Mouse (Mus musculus): ENCODE results near the gene Rreb1.
A peak's percentile ranks its signal among the peaks of the same experiment; 100 is the strongest.

Gene Rreb1

GRCm38 (mm10) chr13:37970887-37971530, 192.8 kb downstream of the Rreb1 start:
- no peak for DNase-seq (ENCODE audit: low read depth, low spot score)
- Histone ChIP-seq H3K27me3 (ENCODE audit: control insufficient read depth, insufficient read depth, low read length, poor library complexity, severe bottlenecking) (no peaks in the 10 kb centered on the region), H3K36me3 (ENCODE audit: control insufficient read depth, insufficient read depth, low read length, poor library complexity, severe bottlenecking) (no peaks in the 10 kb centered on the region)

- peaks cover 3% of the 10 kb centered on the region for H3K36me3 ChIP-seq (ENCODE audit: control insufficient read depth, insufficient read depth, low read length, poor library complexity, severe bottlenecking)
- no peak for DNase-seq (ENCODE audit: low read depth, low spot score)
- no peaks in the 10 kb centered on the region for H3K27me3 ChIP-seq (ENCODE audit: control insufficient read depth, insufficient read depth, low read length, poor library complexity, severe bottlenecking)
Measured at GRCm38 (mm10) chr13:37974036-37974435, 195.8 kb downstream of the Rreb1 start.

GRCm38 (mm10) chr13:37974731-37975130, 196.5 kb downstream of the Rreb1 start:
- no peak for DNase-seq (ENCODE audit: low read depth, low spot score)
- peaks cover 6% of the 10 kb centered on the region for H3K36me3 ChIP-seq (ENCODE audit: control insufficient read depth, insufficient read depth, low read length, poor library complexity, severe bottlenecking)
- no peaks in the 10 kb centered on the region for H3K27me3 ChIP-seq (ENCODE audit: control insufficient read depth, insufficient read depth, low read length, poor library complexity, severe bottlenecking)

- Histone ChIP-seq H3K36me3 (ENCODE audit: control insufficient read depth, insufficient read depth, low read length, poor library complexity, severe bottlenecking) (peaks cover 22% of the 10 kb centered on the region), H3K27me3 (ENCODE audit: control insufficient read depth, insufficient read depth, low read length, poor library complexity, severe bottlenecking) (no peaks in the 10 kb centered on the region)
- DNase-seq (ENCODE audit: low read depth, low spot score) = no peak
Measured at GRCm38 (mm10) chr13:37979506-37979905, 201.3 kb downstream of the Rreb1 start.

- Histone ChIP-seq H3K27me3 (ENCODE audit: control insufficient read depth, insufficient read depth, low read length, poor library complexity, severe bottlenecking) (no peaks in the 10 kb centered on the region), H3K36me3 (ENCODE audit: control insufficient read depth, insufficient read depth, low read length, poor library complexity, severe bottlenecking) (peaks cover 23% of the 10 kb centered on the region)
- DNase-seq (ENCODE audit: low read depth, low spot score) = no peak
Measured at GRCm38 (mm10) chr13:37980346-37980745, 202.1 kb downstream of the Rreb1 start.

- DNase-seq (ENCODE audit: low read depth, low spot score) = no peak
- peaks cover 27% of the 10 kb centered on the region for H3K36me3 ChIP-seq (ENCODE audit: control insufficient read depth, insufficient read depth, low read length, poor library complexity, severe bottlenecking)
Measured at GRCm38 (mm10) chr13:37981063-37981462, 202.9 kb downstream of the Rreb1 start.

GRCm38 (mm10) chr13:37986166-37986565, 208.0 kb downstream of the Rreb1 start:
- DNase-seq (ENCODE audit: low read depth, low spot score) = no peak
- Histone ChIP-seq H3K36me3 (ENCODE audit: control insufficient read depth, insufficient read depth, low read length, poor library complexity, severe bottlenecking) (peaks cover 27% of the 10 kb centered on the region), H3K27me3 (ENCODE audit: control insufficient read depth, insufficient read depth, low read length, poor library complexity, severe bottlenecking) (no peaks in the 10 kb centered on the region)

More at GRCm38 (mm10) chr13:37981063-37981462, 202.9 kb downstream of the Rreb1 start:
- no peaks in the 10 kb centered on the region for H3K27me3 ChIP-seq (ENCODE audit: control insufficient read depth, insufficient read depth, low read length, poor library complexity, severe bottlenecking)

GRCm38 (mm10) chr13:37989701-37990100, 211.5 kb downstream of the Rreb1 start:
- H3K36me3 ChIP-seq (ENCODE audit: control insufficient read depth, insufficient read depth, low read length, poor library complexity, severe bottlenecking) = peaks cover 16% of the 10 kb centered on the region
- no peak for DNase-seq (ENCODE audit: low read depth, low spot score)
- no peaks in the 10 kb centered on the region for H3K27me3 ChIP-seq (ENCODE audit: control insufficient read depth, insufficient read depth, low read length, poor library complexity, severe bottlenecking)

GRCm38 (mm10) chr13:37992638-37993371, 214.6 kb downstream of the Rreb1 start:
- Histone ChIP-seq H3K27me3 (ENCODE audit: control insufficient read depth, insufficient read depth, low read length, poor library complexity, severe bottlenecking) (no peaks in the 10 kb centered on the region), H3K36me3 (ENCODE audit: control insufficient read depth, insufficient read depth, low read length, poor library complexity, severe bottlenecking) (peaks cover 3% of the 10 kb centered on the region)
- DNase-seq (ENCODE audit: low read depth, low spot score) = no peak

- no peaks in the 10 kb centered on the region for H3K27me3 ChIP-seq (ENCODE audit: control insufficient read depth, insufficient read depth, low read length, poor library complexity, severe bottlenecking)
- peaks cover 3% of the 10 kb centered on the region for H3K36me3 ChIP-seq (ENCODE audit: control insufficient read depth, insufficient read depth, low read length, poor library complexity, severe bottlenecking)
- DNase-seq (ENCODE audit: low read depth, low spot score) = no peak
Measured at GRCm38 (mm10) chr13:37993376-37993703, 215.1 kb downstream of the Rreb1 start.

- Histone ChIP-seq H3K36me3 (ENCODE audit: control insufficient read depth, insufficient read depth, low read length, poor library complexity, severe bottlenecking) (peaks cover 3% of the 10 kb centered on the region), H3K27me3 (ENCODE audit: control insufficient read depth, insufficient read depth, low read length, poor library complexity, severe bottlenecking) (no peaks in the 10 kb centered on the region)
- DNase-seq (ENCODE audit: low read depth, low spot score) = peak; percentile 95
Measured at GRCm38 (mm10) chr13:37993704-37994404, 215.7 kb downstream of the Rreb1 start, which contains the start of gene Ssr1. Gene Ssr1, minus strand, starts transcription at chr13:37994217.

GRCm38 (mm10) chr13:37994405-37994749, 216.2 kb downstream of the Rreb1 start:
- Histone ChIP-seq H3K27me3 (ENCODE audit: control insufficient read depth, insufficient read depth, low read length, poor library complexity, severe bottlenecking) (no peaks in the 10 kb centered on the region; the same call in 1 of the 2 replicates), H3K36me3 (ENCODE audit: control insufficient read depth, insufficient read depth, low read length, poor library complexity, severe bottlenecking) (peaks cover 1% of the 10 kb centered on the region)
- no peak for DNase-seq (ENCODE audit: low read depth, low spot score)

GRCm38 (mm10) chr13:37999713-38000112, 221.5 kb downstream of the Rreb1 start:
- DNase-seq (ENCODE audit: low read depth, low spot score) = no peak

More at GRCm38 (mm10) chr13:37999713-38000112, 221.5 kb downstream of the Rreb1 start:
- no peaks in the 10 kb centered on the region; the same call in 1 of the 2 replicates for H3K27me3 ChIP-seq (ENCODE audit: control insufficient read depth, insufficient read depth, low read length, poor library complexity, severe bottlenecking)
- H3K36me3 ChIP-seq (ENCODE audit: control insufficient read depth, insufficient read depth, low read length, poor library complexity, severe bottlenecking) = no peaks in the 10 kb centered on the region

All from splenic B cell, adult 2 months (primary cell).